Mouse (Mus musculus) adrenal gland (tissue): ENCODE measurements around the gene Rab5if.
"Not testable (repeated sequence)": the region's sequence is repeated elsewhere in the genome, so short reads cannot be mapped to it uniquely, and the experiment has no call there.

Source experiments
- intact Hi-C: fragments of 180-260 bp; cut with DNase I; formaldehyde crosslinking; loops from one replicate; pipeline ENCODE4 v1.15.1; 2025

The Rab5if gene

GRCm38 (mm10) chr2:156919191-156919590 lies 56.3 kb downstream of the Rab5if start:
- intact Hi-C loops = not testable (repeated sequence)

- intact Hi-C loops = no loop called here
Measured at GRCm38 (mm10) chr2:156919796-156920195, 56.9 kb downstream of the Rab5if start.

GRCm38 (mm10) chr2:156923057-156923456 lies 60.1 kb downstream of the Rab5if start:
- intact Hi-C loops = no loop called here
